Mouse (Mus musculus): ENCODE data around the gene Bean1. TPM values are rescaled to one million over a fixed set of nuclear protein-coding genes. Genes with fewer than 3 reads are reported as not detected.

Gene Bean1
- total and polyA plus RNA-seq, 3 experiments = not detected

DNA sequence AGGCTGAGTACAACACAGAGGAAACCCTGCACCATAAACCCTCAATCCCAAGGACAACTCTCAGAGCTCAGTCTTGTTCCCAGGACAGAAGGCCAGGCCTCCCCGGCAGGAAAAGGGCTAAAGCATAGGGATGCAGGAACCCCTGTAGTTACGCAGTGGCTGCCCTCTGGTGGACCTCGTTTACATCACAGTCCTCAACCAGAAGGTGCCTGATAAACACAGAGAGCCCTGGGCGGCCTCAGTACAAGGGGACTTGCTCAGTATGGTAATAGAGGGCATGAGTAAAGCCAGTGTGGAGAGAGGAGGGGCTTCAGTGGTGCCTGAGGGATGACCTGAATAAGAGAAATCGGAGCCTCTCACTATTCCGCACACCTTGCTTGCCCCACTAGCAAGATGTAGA is 64.3 kb downstream of the Bean1 start:
- no peaks in the 10 kb centered on the region for H3K27me3 ChIP-seq (ENCODE audit: control insufficient read depth in 1 of 2, insufficient read depth in 2 of 2, low read length in 2 of 2)
- H3K27ac ChIP-seq (ENCODE audit: control insufficient read depth, low read depth, low read length) = no peak overlapping the region
- H3K9ac ChIP-seq (ENCODE audit: control insufficient read depth, low read depth, low read length, poor library complexity, severe bottlenecking) = no peak overlapping the region
- no peaks in the 10 kb centered on the region for H3K9me3 ChIP-seq (replicated peaks; ENCODE audit: insufficient read depth, low read length)
- TF ChIP-seq POLR2AphosphoS5 (IDR thresholded peaks at IDR 0.05; ENCODE audit: borderline replicate concordance, low read depth, low read length) (no peak), CTCF (IDR thresholded peaks at IDR 0.05 in 2 of 3, conservative IDR thresholded peaks at IDR 0.05 in 1 of 3; ENCODE audit: control insufficient read depth in 1 of 3, insufficient read depth in 1 of 3, low read depth in 2 of 3, low read length in 3 of 3, poor library complexity in 1 of 3, severe bottlenecking in 1 of 3) (peak; percentile 3 to 26 (median 10); a peak in 3 of 6 replicates)
- no peak for DNase-seq (ENCODE audit: low read depth, low spot score)
- H3K4me1 ChIP-seq (ENCODE audit: control insufficient read depth in 1 of 2, insufficient read depth in 2 of 2, low read length in 2 of 2) = peaks cover 17 to 26% of the 10 kb centered on the region in 2 experiments
- H3K4me3 ChIP-seq (ENCODE audit: control insufficient read depth in 1 of 2, insufficient read depth in 1 of 2, low read depth in 2 of 2, low read length in 2 of 2) = no peak overlapping the region
- no peaks in the 10 kb centered on the region for H3K79me2 ChIP-seq (ENCODE audit: control insufficient read depth, insufficient read depth, low read length, poor library complexity)
- peaks cover 9 to 16% of the 10 kb centered on the region in 2 experiments; a peak in 3 of 4 replicates for H3K36me3 ChIP-seq (ENCODE audit: control insufficient read depth in 1 of 2, insufficient read depth in 2 of 2, low read length in 2 of 2)

- peaks cover 11 to 40% of the 10 kb centered on the region in 2 experiments for H3K4me1 ChIP-seq (ENCODE audit: control insufficient read depth in 1 of 2, insufficient read depth in 2 of 2, low read length in 2 of 2)
Measured at GRCm38 (mm10) chr8:104239418-104239861, 69.2 kb downstream of the Bean1 start.

More at GRCm38 (mm10) chr8:104239418-104239861, 69.2 kb downstream of the Bean1 start:
- TF ChIP-seq ZMIZ1 (IDR thresholded peaks at IDR 0.05; ENCODE audit: low read depth, low read length) (no peak), BHLHE40 (IDR thresholded peaks at IDR 0.05; ENCODE audit: borderline replicate concordance, low read depth, low read length) (peak; percentile 85), ETS1 (IDR thresholded peaks at IDR 0.05; ENCODE audit: low read depth, low read length) (peak; percentile 85), NELFE (IDR thresholded peaks at IDR 0.05; ENCODE audit: low read depth, low read length) (no peak), USF1 (IDR thresholded peaks at IDR 0.05; ENCODE audit: low read depth, low read length) (peak; percentile 72), GABPA (IDR thresholded peaks at IDR 0.05; ENCODE audit: low read depth, low read length) (no peak), MAZ (IDR thresholded peaks at IDR 0.05; ENCODE audit: low read depth, low read length) (peak; percentile 92), ELF1 (IDR thresholded peaks at IDR 0.05; ENCODE audit: low read depth, low read length) (peak; percentile 78; the same call in 1 of the 2 replicates), NRF1 (IDR thresholded peaks at IDR 0.05; ENCODE audit: insufficient read depth, low read depth, low read length, poor library complexity, severe bottlenecking) (no peak), KAT2A (conservative IDR thresholded peaks at IDR 0.05; ENCODE audit: low read depth, low read length) (no peak), MAX (IDR thresholded peaks at IDR 0.05; ENCODE audit: low read length) (0 out of 2 replicates have a peak, but pooled peaks have one; percentile 48), GATA1 (IDR thresholded peaks at IDR 0.05; ENCODE audit: low read depth, low read length) (peak; percentile 89), MAFK (IDR thresholded peaks at IDR 0.05; ENCODE audit: borderline replicate concordance, low read depth, low read length) (no peak), RCOR1 (IDR thresholded peaks at IDR 0.05; ENCODE audit: low read depth, low read length) (peak; percentile 88), CHD1 (IDR thresholded peaks at IDR 0.05; ENCODE audit: low read depth, low read length) (no peak), POLR2A (IDR thresholded peaks at IDR 0.05; ENCODE audit: control insufficient read depth in 1 of 2, insufficient read depth in 1 of 2, low read depth in 1 of 2, low read length in 2 of 2, poor library complexity in 1 of 2) (peak in 1 of 2 experiments; percentile 32; a peak in 1 of 4 replicates), SIN3A (IDR thresholded peaks at IDR 0.05; ENCODE audit: low read length) (peak; percentile 61), TBP (IDR thresholded peaks at IDR 0.05; ENCODE audit: low read depth, low read length) (no peak), ZC3H11A (IDR thresholded peaks at IDR 0.05; ENCODE audit: low read depth, low read length) (no peak), TAL1 (IDR thresholded peaks at IDR 0.05; ENCODE audit: low read length) (peak; percentile 85), POLR2AphosphoS2 (IDR thresholded peaks at IDR 0.05; ENCODE audit: low read length) (0 out of 2 replicates have a peak, but pooled peaks have one; percentile 33), MYB (IDR thresholded peaks at IDR 0.05; ENCODE audit: low read depth, low read length) (0 out of 2 replicates have a peak, but pooled peaks have one; percentile 8), EP300 (IDR thresholded peaks at IDR 0.05; ENCODE audit: low read depth in 1 of 2, low read length in 2 of 2) (peak; percentile 88 to 93), TCF12 (IDR thresholded peaks at IDR 0.05; ENCODE audit: low read depth, low read length) (peak; percentile 94), RAD21 (IDR thresholded peaks at IDR 0.05; ENCODE audit: low read depth, low read length) (no peak), HCFC1 (IDR thresholded peaks at IDR 0.05; ENCODE audit: low read depth, low read length) (peak; percentile 54), MYC (IDR thresholded peaks at IDR 0.05; ENCODE audit: low read depth, low read length) (0 out of 2 replicates have a peak, but pooled peaks have one; percentile 34)
- DNase-seq (ENCODE audit: low read depth, low spot score) = peak; percentile 90
- peak overlapping the region; percentile 20; the same call in 1 of the 2 replicates for H3K9ac ChIP-seq (ENCODE audit: control insufficient read depth, low read depth, low read length, poor library complexity, severe bottlenecking)
- peak overlapping the region; percentile 75 for H3K27ac ChIP-seq (ENCODE audit: control insufficient read depth, low read depth, low read length)
- H3K9me3 ChIP-seq (replicated peaks; ENCODE audit: insufficient read depth, low read length) = no peaks in the 10 kb centered on the region
- no peaks in the 10 kb centered on the region for H3K79me2 ChIP-seq (ENCODE audit: control insufficient read depth, insufficient read depth, low read length, poor library complexity)
- no peaks in the 10 kb centered on the region for H3K27me3 ChIP-seq (ENCODE audit: control insufficient read depth in 1 of 2, insufficient read depth in 2 of 2, low read length in 2 of 2)
- peaks cover 0 to 30% of the 10 kb centered on the region in 2 experiments; a peak in 3 of 4 replicates for H3K36me3 ChIP-seq (ENCODE audit: control insufficient read depth in 1 of 2, insufficient read depth in 2 of 2, low read length in 2 of 2)
- H3K4me3 ChIP-seq (ENCODE audit: control insufficient read depth in 1 of 2, insufficient read depth in 1 of 2, low read depth in 2 of 2, low read length in 2 of 2) = peak overlapping the region; percentile 10 to 28; a peak in 3 of 4 replicates
